Mouse (Mus musculus) myocyte (in vitro differentiated cells): ENCODE measurements at regions not wholly inside any gene's neighbourhood (a gene's known extent, or its start where the extent isn't known, plus 50 kb on each side); places are given as distances from the start of the nearest gene placed in this dataset.

Experiments used
- CEBPB ChIP-seq: IDR thresholded peaks from 2 replicates; pipeline ENCODE4 v1.6.1; 2011; ENCODE audit warnings: mild to moderate bottlenecking, moderate library complexity; ENCODE audit not compliant: poor library complexity, insufficient read depth, severe bottlenecking
- MAX ChIP-seq: IDR thresholded peaks from one replicate; pipeline ENCODE4 v1.6.1; 2011; ENCODE audit warnings: low read depth, mild to moderate bottlenecking, control low read depth
- MYOD1 ChIP-seq, 3 experiments: IDR thresholded peaks; one replicate each; pipeline ENCODE4 v1.6.1; 2011; ENCODE audit warnings: control low read depth in 2 of 3, low read depth in 2 of 3, mild to moderate bottlenecking in 2 of 3, moderate library complexity in 1 of 3; ENCODE audit not compliant: insufficient read length in 2 of 3, control insufficient read depth in 1 of 3
- POLR2A ChIP-seq: IDR thresholded peaks from one replicate; pipeline ENCODE4 v1.6.1; 2011; ENCODE audit warnings: low read depth, mild to moderate bottlenecking, control low read depth, moderate library complexity; ENCODE audit not compliant: insufficient read length
- POLR2AphosphoS2 ChIP-seq: IDR thresholded peaks from one replicate; pipeline ENCODE4 v1.6.1; 2011; ENCODE audit warnings: low read depth, control low read depth; ENCODE audit not compliant: insufficient read length
- TCF12 ChIP-seq: IDR thresholded peaks from one replicate; pipeline ENCODE4 v1.6.1; 2011; ENCODE audit warnings: mild to moderate bottlenecking, control low read depth; ENCODE audit not compliant: poor library complexity, insufficient read depth, severe bottlenecking

- TF ChIP-seq CEBPB (no peak), POLR2AphosphoS2 (no peak), POLR2A (no peak), TCF12 (no peak), MAX (no peak), MYOD1 (IDR thresholded peaks at IDR 0.05; ENCODE audit: control insufficient read depth in 1 of 3, insufficient read length in 2 of 3, low read depth in 2 of 3) (no peak)
Observed at GRCm38 (mm10) chr11:21010867-21011266, 80.2 kb upstream of the Peli1 start.
